Mouse (Mus musculus) small intestine, adult 2 months (tissue): ENCODE measurements around the gene Npvf. TPM values are rescaled to one million over a fixed set of nuclear protein-coding genes. Genes with fewer than 3 reads are reported as not detected.
"Not testable (repeated sequence)": the region's sequence is repeated elsewhere in the genome, so short reads cannot be mapped to it uniquely, and the experiment has no call there.

Experiments used
- H3K27ac ChIP-seq: fragments of 200-500 bp; 2 replicates; pipeline ENCODE4 v1.5.1; 2012; ENCODE audit warnings: low read depth, low read length, control low read depth, inconsistent platforms; ENCODE audit not compliant: insufficient read depth
- H3K27me3 ChIP-seq: fragments of 200-500 bp; 2 replicates; pipeline ENCODE4 v1.6.1; 2012; ENCODE audit warnings: mild to moderate bottlenecking, moderate library complexity, low read length, inconsistent platforms; ENCODE audit not compliant: control insufficient read depth, insufficient read depth
- H3K36me3 ChIP-seq: fragments of 200-500 bp; 2 replicates; pipeline ENCODE4 v1.6.1; 2012; ENCODE audit warnings: mild to moderate bottlenecking, low read length, control low read depth, inconsistent platforms; ENCODE audit not compliant: control insufficient read depth, insufficient read depth
- H3K4me1 ChIP-seq: fragments of 200-500 bp; 2 replicates; pipeline ENCODE4 v1.6.1; 2012; ENCODE audit warnings: low read length, inconsistent platforms, mixed read lengths; ENCODE audit not compliant: control insufficient read depth, insufficient read depth, insufficient read length
- H3K4me3 ChIP-seq: fragments of 200-500 bp; 2 replicates; pipeline ENCODE4 v1.5.1; 2012; ENCODE audit warnings: low read depth, mild to moderate bottlenecking, control low read depth, inconsistent platforms, low read length, moderate library complexity
- CTCF ChIP-seq: fragments of 200-500 bp; IDR thresholded peaks from 2 replicates; pipeline ENCODE4 v1.5.1; 2012; ENCODE audit warnings: low read depth, mild to moderate bottlenecking, control low read depth, inconsistent platforms, low read length, moderate library complexity, mixed read lengths; ENCODE audit not compliant: insufficient replicate concordance, insufficient read length; ENCODE audit errors: extremely low read depth
- POLR2A ChIP-seq: fragments of 200-500 bp; IDR thresholded peaks from 2 replicates; pipeline ENCODE4 v1.6.1; 2012; ENCODE audit warnings: low read depth, mild to moderate bottlenecking, control low read depth, inconsistent platforms, low read length, moderate library complexity
- whole genome bisulfite sequencing: fragments of 180-500 bp; shearing (Covaris S2); methylation state at CpG from one replicate; pipeline ENCODE4 v1.1.7; 2018; 5-methylcytosine and 5-hydroxymethylcytosine counted together
- polyA plus RNA-seq: library from polyadenylated mRNA; depleted of rRNA; stranded (reverse); fragments of >200 nt; gene quantifications from 2 replicates; pipeline ENCODE4 v1.2.3, GENCODE M21; 2012; rRNA removed

The Npvf gene
- polyA plus RNA-seq, 1 experiment = not detected

GRCm38 (mm10) chr6:50641898-50642297 lies 12.3 kb downstream of the Npvf start:
- Histone ChIP-seq H3K4me1 (no peaks in the 10 kb centered on the region), H3K27me3 (no peaks in the 10 kb centered on the region; the same call in 1 of the 2 replicates), H3K27ac (no peak overlapping the region), H3K4me3 (no peak overlapping the region), H3K36me3 (no peaks in the 10 kb centered on the region)
- TF ChIP-seq CTCF (no peak), POLR2A (no peak)
- WGBS = 78% methylated on average over 5 of the region's 5 CpGs

GRCm38 (mm10) chr6:50640377-50640776 lies 13.9 kb downstream of the Npvf start:
- no peaks in the 10 kb centered on the region for H3K4me1 ChIP-seq
- 56% methylated on average over 4 of the region's 4 CpGs for WGBS
- no peaks in the 10 kb centered on the region for H3K36me3 ChIP-seq
- H3K27me3 ChIP-seq = no peaks in the 10 kb centered on the region; the same call in 1 of the 2 replicates
- TF ChIP-seq CTCF (no peak), POLR2A (no peak)
- no peak overlapping the region for H3K27ac ChIP-seq
- H3K4me3 ChIP-seq = no peak overlapping the region

GRCm38 (mm10) chr6:50639656-50640055 lies 14.6 kb downstream of the Npvf start:
- Histone ChIP-seq H3K4me1 (no peaks in the 10 kb centered on the region), H3K27ac (no peak overlapping the region), H3K36me3 (no peaks in the 10 kb centered on the region), H3K27me3 (no peaks in the 10 kb centered on the region; the same call in 1 of the 2 replicates), H3K4me3 (no peak overlapping the region)
- TF ChIP-seq CTCF (no peak), POLR2A (no peak)
- 17% methylated on average over 2 of the region's 2 CpGs for WGBS

- not testable (repeated sequence) for H3K27ac ChIP-seq, H3K36me3 ChIP-seq, H3K4me1 ChIP-seq, H3K27me3 ChIP-seq, H3K4me3 ChIP-seq
- WGBS = 70% methylated on average over 2 of the region's 2 CpGs
Observed at GRCm38 (mm10) chr6:50626170-50626569, 28.1 kb downstream of the Npvf start.

- 70% methylated on average over 1 of the region's 1 CpGs for WGBS
- not testable (repeated sequence) for H3K27me3 ChIP-seq, H3K36me3 ChIP-seq, H3K4me3 ChIP-seq, H3K27ac ChIP-seq, H3K4me1 ChIP-seq
Observed at GRCm38 (mm10) chr6:50618273-50618672, 36.0 kb downstream of the Npvf start.

GRCm38 (mm10) chr6:50601620-50602019 lies 52.6 kb downstream of the Npvf start:
- no peak overlapping the region for H3K27ac ChIP-seq
- peak; percentile 75; the same call in 1 of the 2 replicates for TF ChIP-seq CTCF
- no peak for TF ChIP-seq POLR2A
- H3K36me3 ChIP-seq = no peaks in the 10 kb centered on the region
- H3K4me1 ChIP-seq = no peaks in the 10 kb centered on the region
- whole genome bisulfite sequencing = 26% methylated on average over 4 of the region's 4 CpGs
- no peaks in the 10 kb centered on the region for H3K27me3 ChIP-seq
- no peak overlapping the region for H3K4me3 ChIP-seq

Other genes with a start within 250 kb of the Npvf start
- gene Osbpl3, start 198.2 kb downstream of the Npvf start, polyA plus RNA-seq = 6.8 and 13.9 TPM in 2 replicates
- gene Cycs, start 87.9 kb downstream of the Npvf start, polyA plus RNA-seq = 0.42 and 1.0 TPM in 2 replicates
- 0.04 TPM in 1 of 2 replicates, not detected in the other for gene 4921507P07Rik, start 57.8 kb downstream of the Npvf start, polyA plus RNA-seq